Mouse (Mus musculus) MEL (cell line): Measurements from ENCODE around the gene Kcnk13. TPM values are rescaled to one million over a fixed set of nuclear protein-coding genes. Genes with fewer than 3 reads are reported as not detected.

ENCODE experiments used
- DNase-seq: peaks from one replicate; pipeline ENCODE4 v3.0.0; 2011; ENCODE audit warnings: low read depth, low spot score
- H3K27ac ChIP-seq: 2 replicates; pipeline ENCODE4 v1.5.1; 2012; ENCODE audit warnings: low read depth, mild to moderate bottlenecking, control low read depth, low read length, moderate library complexity; ENCODE audit not compliant: control insufficient read depth
- H3K27me3 ChIP-seq, 2 experiments: fragments of 150-350 bp in 1 of 2; sonication (generic) in 1 of 2; 2 replicates each; pipeline ENCODE4 v1.6.1; 2012; ENCODE audit warnings: low read length in 2 of 2, mild to moderate bottlenecking in 2 of 2, improper control_type of control experiment in 1 of 2, moderate library complexity in 1 of 2; ENCODE audit not compliant: insufficient read depth in 2 of 2, control insufficient read depth in 1 of 2
- H3K36me3 ChIP-seq, 2 experiments: 2 replicates each; pipeline ENCODE4 v1.6.1; 2012 to 2014; ENCODE audit warnings: low read length in 2 of 2, improper control_type of control experiment in 1 of 2, inconsistent platforms in 1 of 2, mild to moderate bottlenecking in 1 of 2; ENCODE audit not compliant: insufficient read depth in 2 of 2, control insufficient read depth in 1 of 2
- H3K4me1 ChIP-seq, 2 experiments: fragments of 150-350 bp in 1 of 2; sonication (generic) in 1 of 2; 2 replicates each; pipeline ENCODE4 v1.6.1; 2012; ENCODE audit warnings: low read length in 2 of 2, improper control_type of control experiment in 1 of 2, mild to moderate bottlenecking in 1 of 2; ENCODE audit not compliant: insufficient read depth in 2 of 2, control insufficient read depth in 1 of 2
- H3K4me3 ChIP-seq, 2 experiments: fragments of 150-350 bp in 1 of 2; sonication (generic) in 1 of 2; 2 replicates each; pipeline ENCODE4 v1.5.1; 2012; ENCODE audit warnings: low read depth in 2 of 2, low read length in 2 of 2, mild to moderate bottlenecking in 2 of 2, moderate library complexity in 2 of 2, control low read depth in 1 of 2, improper control_type of control experiment in 1 of 2; ENCODE audit not compliant: control insufficient read depth in 1 of 2, insufficient read depth in 1 of 2
- H3K79me2 ChIP-seq: 2 replicates; pipeline ENCODE4 v1.6.1; 2012; ENCODE audit warnings: mild to moderate bottlenecking, low read length, moderate library complexity; ENCODE audit not compliant: control insufficient read depth, poor library complexity, insufficient read depth
- H3K9ac ChIP-seq: 2 replicates; pipeline ENCODE4 v1.6.1; 2012; ENCODE audit warnings: low read depth, mild to moderate bottlenecking, control low read depth, low read length, moderate library complexity; ENCODE audit not compliant: control insufficient read depth, poor library complexity, severe bottlenecking
- H3K9me3 ChIP-seq: fragments of 150-350 bp; sonication (generic); replicated peaks from 2 replicates; pipeline ENCODE4 v1.6.1; 2012; ENCODE audit warnings: mild to moderate bottlenecking, low read length, improper control_type of control experiment, moderate library complexity; ENCODE audit not compliant: insufficient read depth
- BHLHE40 ChIP-seq: IDR thresholded peaks from 2 replicates; pipeline ENCODE4 v1.6.1; 2012; ENCODE audit warnings: low read depth, mild to moderate bottlenecking, inconsistent platforms, low read length, improper control_type of control experiment, borderline replicate concordance
- CHD1 ChIP-seq: IDR thresholded peaks from 2 replicates; pipeline ENCODE4 v1.6.1; 2012; ENCODE audit warnings: low read depth, mild to moderate bottlenecking, inconsistent platforms, low read length, improper control_type of control experiment
- CTCF ChIP-seq, 3 experiments: IDR thresholded peaks in 2 of 3; conservative IDR thresholded peaks in 1 of 3; 2 replicates each; pipeline ENCODE4 v1.5.1; 2011 to 2012; ENCODE audit warnings: low read length in 3 of 3, low read depth in 2 of 3, mild to moderate bottlenecking in 2 of 3, improper control_type of control experiment in 1 of 3, inconsistent platforms in 1 of 3, mixed read lengths in 1 of 3, moderate library complexity in 1 of 3; ENCODE audit not compliant: control insufficient read depth in 1 of 3, insufficient read depth in 1 of 3, poor library complexity in 1 of 3, severe bottlenecking in 1 of 3
- ELF1 ChIP-seq: IDR thresholded peaks from 2 replicates; pipeline ENCODE4 v1.6.1; 2014; ENCODE audit warnings: low read depth, mild to moderate bottlenecking, inconsistent platforms, low read length, improper control_type of control experiment, moderate library complexity
- EP300 ChIP-seq, 2 experiments: IDR thresholded peaks; 2 replicates each; pipeline ENCODE4 v1.6.1; 2011; ENCODE audit warnings: improper control_type of control experiment in 2 of 2, low read length in 2 of 2, low read depth in 1 of 2, mild to moderate bottlenecking in 1 of 2
- ETS1 ChIP-seq: IDR thresholded peaks from 2 replicates; pipeline ENCODE4 v1.6.1; 2012; ENCODE audit warnings: low read depth, mild to moderate bottlenecking, inconsistent platforms, low read length, improper control_type of control experiment, moderate library complexity
- GABPA ChIP-seq: IDR thresholded peaks from 2 replicates; pipeline ENCODE4 v1.6.1; 2012; ENCODE audit warnings: low read depth, mild to moderate bottlenecking, inconsistent platforms, low read length, improper control_type of control experiment, moderate library complexity
- GATA1 ChIP-seq: IDR thresholded peaks from 2 replicates; pipeline ENCODE4 v1.6.1; 2011; ENCODE audit warnings: low read depth, low read length, improper control_type of control experiment
- HCFC1 ChIP-seq: IDR thresholded peaks from 2 replicates; pipeline ENCODE4 v1.6.1; 2012; ENCODE audit warnings: low read depth, mild to moderate bottlenecking, inconsistent platforms, low read length, improper control_type of control experiment, moderate library complexity
- JUND ChIP-seq: IDR thresholded peaks from 2 replicates; pipeline ENCODE4 v1.6.1; 2011; ENCODE audit warnings: low read depth, mild to moderate bottlenecking, improper control_type of control experiment, low read length
- KAT2A ChIP-seq: conservative IDR thresholded peaks from 2 replicates; pipeline ENCODE4 v1.6.1; 2012; ENCODE audit warnings: low read depth, low read length, improper control_type of control experiment, inconsistent platforms
- MYC ChIP-seq: IDR thresholded peaks from 2 replicates; pipeline ENCODE4 v1.6.1; 2011; ENCODE audit warnings: low read depth, mild to moderate bottlenecking, low read length, improper control_type of control experiment, moderate library complexity
- NELFE ChIP-seq: IDR thresholded peaks from 2 replicates; pipeline ENCODE4 v1.6.1; 2011; ENCODE audit warnings: low read depth, low read length, improper control_type of control experiment
- NRF1 ChIP-seq: IDR thresholded peaks from 2 replicates; pipeline ENCODE4 v1.6.1; 2014; ENCODE audit warnings: low read depth, mild to moderate bottlenecking, inconsistent platforms, low read length, improper control_type of control experiment, moderate library complexity; ENCODE audit not compliant: poor library complexity, insufficient read depth, severe bottlenecking
- RAD21 ChIP-seq: IDR thresholded peaks from 2 replicates; pipeline ENCODE4 v1.6.1; 2011; ENCODE audit warnings: mild to moderate bottlenecking, low read depth, low read length, improper control_type of control experiment
- RCOR1 ChIP-seq: IDR thresholded peaks from 2 replicates; pipeline ENCODE4 v1.6.1; 2012; ENCODE audit warnings: low read depth, mild to moderate bottlenecking, inconsistent platforms, low read length, improper control_type of control experiment
- SIN3A ChIP-seq: IDR thresholded peaks from 2 replicates; pipeline ENCODE4 v1.6.1; 2012; ENCODE audit warnings: low read length, improper control_type of control experiment, inconsistent platforms
- TAL1 ChIP-seq: IDR thresholded peaks from 2 replicates; pipeline ENCODE4 v1.6.1; 2012; ENCODE audit warnings: mild to moderate bottlenecking, inconsistent platforms, low read length, moderate library complexity, mixed read lengths
- TBP ChIP-seq: IDR thresholded peaks from 2 replicates; pipeline ENCODE4 v1.8.0; 2011; ENCODE audit warnings: low read depth, low read length, improper control_type of control experiment
- TCF12 ChIP-seq: IDR thresholded peaks from 2 replicates; pipeline ENCODE4 v1.6.1; 2014; ENCODE audit warnings: low read depth, mild to moderate bottlenecking, inconsistent platforms, low read length, improper control_type of control experiment, moderate library complexity
- UBTF ChIP-seq: IDR thresholded peaks from 2 replicates; pipeline ENCODE4 v1.6.1; 2012; ENCODE audit warnings: low read depth, mild to moderate bottlenecking, inconsistent platforms, low read length, improper control_type of control experiment, moderate library complexity, borderline replicate concordance; ENCODE audit not compliant: insufficient read depth
- USF1 ChIP-seq: IDR thresholded peaks from 2 replicates; pipeline ENCODE4 v1.6.1; 2014; ENCODE audit warnings: low read depth, mild to moderate bottlenecking, inconsistent platforms, low read length, improper control_type of control experiment, moderate library complexity
- USF2 ChIP-seq, 2 experiments: IDR thresholded peaks; 2 replicates each; pipeline ENCODE4 v1.6.1; 2011 to 2012; ENCODE audit warnings: improper control_type of control experiment in 2 of 2, low read length in 2 of 2, borderline replicate concordance in 1 of 2, inconsistent platforms in 1 of 2, low read depth in 1 of 2, mild to moderate bottlenecking in 1 of 2; ENCODE audit not compliant: insufficient read depth in 1 of 2
- ZC3H11A ChIP-seq: IDR thresholded peaks from 2 replicates; pipeline ENCODE4 v1.6.1; 2012; ENCODE audit warnings: low read depth, mild to moderate bottlenecking, inconsistent platforms, low read length, improper control_type of control experiment
- ZKSCAN1 ChIP-seq: IDR thresholded peaks from 2 replicates; pipeline ENCODE4 v1.6.1; 2012; ENCODE audit warnings: low read depth, mild to moderate bottlenecking, inconsistent platforms, low read length, improper control_type of control experiment, moderate library complexity
- ZMIZ1 ChIP-seq: IDR thresholded peaks from 2 replicates; pipeline ENCODE4 v1.6.1; 2012; ENCODE audit warnings: low read depth, mild to moderate bottlenecking, inconsistent platforms, low read length, improper control_type of control experiment, moderate library complexity
- polyA plus RNA-seq, 2 experiments: library from polyadenylated mRNA; stranded (reverse) in 1 of 2; unstranded in 1 of 2; fragments of >175 nt in 1 of 2; fragments of >200 nt in 1 of 2; gene quantifications; 2 replicates each; pipeline versions ENCODE4 v1.2.1 to v1.2.4; 2012; ENCODE audit warnings: low replicate concordance in 2 of 2, low read depth in 1 of 2; ENCODE audit not compliant: insufficient read length in 2 of 2, insufficient read depth in 1 of 2, missing spikeins in 1 of 2
- total RNA-seq: library from RNA; depleted of rRNA; stranded (reverse); fragments of 300-350 nt; gene quantifications from 2 replicates; pipeline ENCODE4 v1.2.3, GENCODE M21; 2012

Gene Kcnk13
- total and polyA plus RNA-seq, 3 experiments, result not detected

DNA sequence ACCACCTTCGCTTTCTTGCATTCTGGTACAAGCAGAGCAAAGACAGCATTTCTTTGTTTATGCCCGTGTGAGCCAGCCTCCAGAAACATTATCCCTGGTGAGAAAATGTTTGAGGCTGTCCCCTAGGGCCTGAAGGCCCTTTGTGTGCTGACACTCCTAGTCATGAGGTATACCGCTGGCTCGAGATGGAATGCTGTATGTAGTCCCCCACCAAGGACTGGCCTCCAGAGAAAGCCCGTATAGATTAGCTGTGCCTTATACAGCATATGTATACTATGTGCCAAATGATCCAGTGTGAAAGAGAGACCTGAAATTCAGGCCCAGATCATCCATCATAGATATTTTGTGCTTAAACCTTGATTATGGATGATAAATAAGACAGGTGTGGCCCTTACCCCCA lies 40.6 kb upstream of the Kcnk13 start:
- H3K9ac ChIP-seq, result no peak overlapping the region
- DNase-seq, result no peak
- TF ChIP-seq SIN3A (no peak), USF2 (IDR thresholded peaks at IDR 0.05; ENCODE audit: borderline replicate concordance in 1 of 2, insufficient read depth in 1 of 2, low read depth in 1 of 2, low read length in 2 of 2) (no peak), USF1 (no peak), ZMIZ1 (no peak), TAL1 (no peak), TCF12 (no peak), ELF1 (no peak), NRF1 (no peak), HCFC1 (no peak), NELFE (no peak), TBP (no peak), JUND (no peak), RCOR1 (no peak)
- H3K79me2 ChIP-seq, result no peaks in the 10 kb centered on the region
- peaks cover 0 to 2% of the 10 kb centered on the region in 2 experiments; a peak in 1 of 4 replicates for H3K36me3 ChIP-seq
- no peaks in the 10 kb centered on the region for H3K4me1 ChIP-seq
- H3K9me3 ChIP-seq, result no peaks in the 10 kb centered on the region
- H3K27me3 ChIP-seq, result no peaks in the 10 kb centered on the region
- H3K27ac ChIP-seq, result no peak overlapping the region
- H3K4me3 ChIP-seq, result no peak overlapping the region

DNA sequence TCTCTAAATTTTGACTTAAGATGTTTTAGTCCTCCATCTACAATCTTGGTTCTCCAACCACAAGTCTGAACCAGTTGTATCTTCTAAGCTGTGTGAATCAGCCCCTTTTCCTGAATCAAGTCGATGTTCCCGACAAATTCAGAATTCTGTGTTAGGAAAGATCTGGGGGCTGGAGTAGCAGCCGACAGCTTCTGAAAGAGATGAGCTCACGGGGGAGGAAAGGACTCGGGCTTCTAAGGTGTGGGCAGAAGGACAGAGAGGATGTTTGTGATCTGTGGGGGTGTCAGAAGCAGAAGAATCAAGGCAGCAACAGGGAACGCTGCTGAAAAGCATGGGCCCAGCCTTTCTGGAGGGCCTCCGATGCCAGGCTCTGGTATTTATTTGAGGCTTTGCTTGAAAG lies 36.0 kb upstream of the Kcnk13 start:
- DNase-seq, result no peak

DNA sequence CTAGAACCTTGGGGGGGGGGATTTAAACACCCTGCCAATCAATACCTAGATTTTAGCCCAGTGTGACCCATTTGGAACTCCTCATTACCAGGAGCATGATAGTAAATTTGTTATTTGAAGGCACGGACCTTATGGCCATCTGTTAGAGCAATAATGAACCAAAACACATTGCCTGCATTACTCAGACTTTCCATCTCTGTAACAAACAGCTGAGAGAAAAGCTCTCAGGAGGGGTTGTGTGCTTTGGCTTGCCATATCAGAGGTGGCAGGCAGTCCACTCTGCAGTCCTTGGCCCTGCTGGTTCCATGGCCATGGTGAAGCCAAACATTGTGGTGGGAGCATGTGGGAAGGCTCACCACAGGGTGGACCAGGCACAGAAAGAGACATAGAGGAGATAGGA lies 35.1 kb upstream of the Kcnk13 start:
- H3K36me3 ChIP-seq, result no peaks in the 10 kb centered on the region; a peak in 1 of 4 replicates
- H3K79me2 ChIP-seq, result no peaks in the 10 kb centered on the region
- no peak overlapping the region for H3K4me3 ChIP-seq
- DNase-seq, result no peak
- no peaks in the 10 kb centered on the region for H3K9me3 ChIP-seq
- H3K27ac ChIP-seq, result no peak overlapping the region
- no peaks in the 10 kb centered on the region for H3K4me1 ChIP-seq
- H3K27me3 ChIP-seq, result no peaks in the 10 kb centered on the region
- H3K9ac ChIP-seq, result no peak overlapping the region
- TF ChIP-seq NELFE (no peak), TAL1 (no peak), CTCF (IDR thresholded peaks at IDR 0.05 in 2 of 3, conservative IDR thresholded peaks at IDR 0.05 in 1 of 3; ENCODE audit: control insufficient read depth in 1 of 3, insufficient read depth in 1 of 3, low read depth in 2 of 3, low read length in 3 of 3, poor library complexity in 1 of 3, severe bottlenecking in 1 of 3) (no peak), CHD1 (no peak), TCF12 (no peak), GATA1 (no peak), ETS1 (no peak), BHLHE40 (no peak), EP300 (IDR thresholded peaks at IDR 0.05; ENCODE audit: low read depth in 1 of 2, low read length in 2 of 2) (no peak), MYC (no peak), RAD21 (no peak), KAT2A (no peak), TBP (no peak), ZC3H11A (no peak), ZMIZ1 (no peak), ZKSCAN1 (no peak), HCFC1 (no peak)

More for the DNA sequence above, 36.0 kb upstream of the Kcnk13 start:
- H3K4me1 ChIP-seq, result no peaks in the 10 kb centered on the region
- no peak overlapping the region for H3K4me3 ChIP-seq
- peaks cover 0 to under 1% of the 10 kb centered on the region in 2 experiments; a peak in 1 of 4 replicates for H3K36me3 ChIP-seq
- no peak for TF ChIP-seq TCF12
- no peak for TF ChIP-seq UBTF
- no peak for TF ChIP-seq ZMIZ1
- no peak for TF ChIP-seq ZC3H11A
- no peak for TF ChIP-seq GABPA
- no peak for TF ChIP-seq BHLHE40
- no peaks in the 10 kb centered on the region for H3K27me3 ChIP-seq
- H3K79me2 ChIP-seq, result no peaks in the 10 kb centered on the region
- H3K9me3 ChIP-seq, result no peaks in the 10 kb centered on the region
- no peak overlapping the region for H3K27ac ChIP-seq
- no peak overlapping the region for H3K9ac ChIP-seq
